Mouse (Mus musculus) ES-Bruce4 (cell line): Measurements from ENCODE around the gene Alpk1. TPM values are rescaled to one million over a fixed set of nuclear protein-coding genes. Genes with fewer than 3 reads are reported as not detected.

Experiments used
- H3K27ac ChIP-seq: 2 replicates; pipeline ENCODE4 v1.5.1; 2012; ENCODE audit warnings: low read length, inconsistent platforms; ENCODE audit not compliant: insufficient read depth
- H3K27me3 ChIP-seq: 2 replicates; pipeline ENCODE4 v1.6.1; 2012; ENCODE audit warnings: mild to moderate bottlenecking, low read length, inconsistent platforms; ENCODE audit not compliant: control insufficient read depth, poor library complexity, insufficient read depth, severe bottlenecking
- H3K36me3 ChIP-seq: 2 replicates; pipeline ENCODE4 v1.6.1; 2012; ENCODE audit warnings: inconsistent platforms, mild to moderate bottlenecking, low read length, moderate library complexity; ENCODE audit not compliant: control insufficient read depth, poor library complexity, insufficient read depth, severe bottlenecking
- H3K4me1 ChIP-seq: one replicate; pipeline ENCODE4 v1.8.1; 2011; ENCODE audit warnings: low read length; ENCODE audit not compliant: control insufficient read depth, insufficient read depth
- H3K4me3 ChIP-seq: 2 replicates; pipeline ENCODE4 v1.5.1; 2011; ENCODE audit warnings: low read depth, mild to moderate bottlenecking, low read length
- H3K9ac ChIP-seq: 2 replicates; pipeline ENCODE4 v1.6.1; 2012; ENCODE audit warnings: low read depth, mild to moderate bottlenecking, inconsistent platforms; ENCODE audit not compliant: poor library complexity, severe bottlenecking
- H3K9me3 ChIP-seq: replicated peaks from 2 replicates; pipeline ENCODE4 v1.6.1; 2012; ENCODE audit warnings: mild to moderate bottlenecking, low read length, inconsistent platforms; ENCODE audit not compliant: control insufficient read depth, poor library complexity, insufficient read depth, severe bottlenecking
- CTCF ChIP-seq: IDR thresholded peaks from one replicate; pipeline ENCODE4 v1.8.1; 2011; ENCODE audit warnings: low read depth, low read length
- EP300 ChIP-seq: IDR thresholded peaks from 2 replicates; pipeline ENCODE4 v1.6.1; 2011; ENCODE audit warnings: low read depth, low read length; ENCODE audit not compliant: insufficient read depth
- POLR2A ChIP-seq: IDR thresholded peaks from one replicate; pipeline ENCODE4 v1.8.1; 2011; ENCODE audit warnings: low read length; ENCODE audit not compliant: insufficient read depth
- polyA plus RNA-seq: library from polyadenylated mRNA; stranded (reverse); fragments of >200 nt; gene quantifications from 2 replicates; pipeline ENCODE4 v1.2.4, GENCODE M21; 2011; ENCODE audit warnings: low read depth; ENCODE audit not compliant: missing spikeins, insufficient read depth, insufficient read length

Gene Alpk1
- polyA plus RNA-seq, 1 experiment, result 1.2 TPM

GRCm38 (mm10) chr3:127791595-127792561 is 11.6 kb upstream of the Alpk1 start:
- H3K4me1 ChIP-seq, result no peaks in the 10 kb centered on the region
- H3K9ac ChIP-seq, result no peak overlapping the region
- peaks cover 21% of the 10 kb centered on the region for H3K27me3 ChIP-seq
- H3K27ac ChIP-seq, result no peak overlapping the region
- TF ChIP-seq EP300 (no peak), CTCF (no peak), POLR2A (no peak)
- no peaks in the 10 kb centered on the region for H3K36me3 ChIP-seq
- no peak overlapping the region for H3K4me3 ChIP-seq
- no peaks in the 10 kb centered on the region for H3K9me3 ChIP-seq

GRCm38 (mm10) chr3:127791056-127791483 is 10.7 kb upstream of the Alpk1 start:
- Histone ChIP-seq H3K4me1 (no peaks in the 10 kb centered on the region), H3K9ac (peak overlapping the region; percentile 18; the same call in 1 of the 2 replicates), H3K4me3 (no peak overlapping the region), H3K27ac (no peak overlapping the region), H3K36me3 (no peaks in the 10 kb centered on the region), H3K27me3 (peaks cover 21% of the 10 kb centered on the region), H3K9me3 (no peaks in the 10 kb centered on the region)
- TF ChIP-seq CTCF (no peak), POLR2A (no peak), EP300 (no peak)

- peak overlapping the region; percentile 72 for H3K4me3 ChIP-seq
- no peaks in the 10 kb centered on the region for H3K9me3 ChIP-seq
- H3K27me3 ChIP-seq, result peaks cover 21% of the 10 kb centered on the region
- no peaks in the 10 kb centered on the region for H3K4me1 ChIP-seq
- H3K9ac ChIP-seq, result peak overlapping the region; percentile 18
- TF ChIP-seq CTCF (no peak), POLR2A (no peak), EP300 (no peak)
- H3K27ac ChIP-seq, result no peak overlapping the region
- no peaks in the 10 kb centered on the region for H3K36me3 ChIP-seq
Observed at GRCm38 (mm10) chr3:127790234-127791055, 10.1 kb upstream of the Alpk1 start.

GRCm38 (mm10) chr3:127789500-127790191 is 9.3 kb upstream of the Alpk1 start, which contains the start of gene Tifa:
Gene Tifa, plus strand, starts transcription at chr3:127789805.
- Histone ChIP-seq H3K9me3 (0 out of 2 replicates have a peak, but pooled peaks cover 2% of the 10 kb centered on the region), H3K4me1 (no peaks in the 10 kb centered on the region), H3K36me3 (no peaks in the 10 kb centered on the region), H3K27me3 (peaks cover 21% of the 10 kb centered on the region), H3K4me3 (peak within 1 kb of the TSS; percentile 72), H3K9ac (peak within 1 kb of the TSS; percentile 18), H3K27ac (no peak within 1 kb of the TSS)
- TF ChIP-seq EP300 (no peak), POLR2A (no peak), CTCF (no peak)

- TF ChIP-seq CTCF (no peak), EP300 (no peak), POLR2A (no peak)
- Histone ChIP-seq H3K27ac (no peak overlapping the region), H3K9me3 (0 out of 2 replicates have a peak, but pooled peaks cover 2% of the 10 kb centered on the region), H3K4me1 (no peaks in the 10 kb centered on the region), H3K36me3 (no peaks in the 10 kb centered on the region), H3K27me3 (peaks cover 21% of the 10 kb centered on the region), H3K9ac (no peak overlapping the region), H3K4me3 (no peak overlapping the region)
Observed at GRCm38 (mm10) chr3:127788919-127789318, 8.6 kb upstream of the Alpk1 start.
